Mouse (Mus musculus) kidney, adult 2 months (tissue): Measurements from ENCODE around the gene Tbx20.

Experiments used
- CTCF ChIP-seq: fragments of 200-500 bp; conservative IDR thresholded peaks from 2 replicates; pipeline ENCODE4 v1.5.1; 2011; ENCODE audit warnings: low read depth, mild to moderate bottlenecking, control low read depth, low read length, moderate library complexity, mixed read lengths; ENCODE audit not compliant: insufficient read depth, insufficient read length
- POLR2A ChIP-seq: fragments of 200-500 bp; IDR thresholded peaks from one replicate; pipeline ENCODE4 v1.6.1; 2011; ENCODE audit warnings: low read depth, low read length, control low read depth

DNA sequence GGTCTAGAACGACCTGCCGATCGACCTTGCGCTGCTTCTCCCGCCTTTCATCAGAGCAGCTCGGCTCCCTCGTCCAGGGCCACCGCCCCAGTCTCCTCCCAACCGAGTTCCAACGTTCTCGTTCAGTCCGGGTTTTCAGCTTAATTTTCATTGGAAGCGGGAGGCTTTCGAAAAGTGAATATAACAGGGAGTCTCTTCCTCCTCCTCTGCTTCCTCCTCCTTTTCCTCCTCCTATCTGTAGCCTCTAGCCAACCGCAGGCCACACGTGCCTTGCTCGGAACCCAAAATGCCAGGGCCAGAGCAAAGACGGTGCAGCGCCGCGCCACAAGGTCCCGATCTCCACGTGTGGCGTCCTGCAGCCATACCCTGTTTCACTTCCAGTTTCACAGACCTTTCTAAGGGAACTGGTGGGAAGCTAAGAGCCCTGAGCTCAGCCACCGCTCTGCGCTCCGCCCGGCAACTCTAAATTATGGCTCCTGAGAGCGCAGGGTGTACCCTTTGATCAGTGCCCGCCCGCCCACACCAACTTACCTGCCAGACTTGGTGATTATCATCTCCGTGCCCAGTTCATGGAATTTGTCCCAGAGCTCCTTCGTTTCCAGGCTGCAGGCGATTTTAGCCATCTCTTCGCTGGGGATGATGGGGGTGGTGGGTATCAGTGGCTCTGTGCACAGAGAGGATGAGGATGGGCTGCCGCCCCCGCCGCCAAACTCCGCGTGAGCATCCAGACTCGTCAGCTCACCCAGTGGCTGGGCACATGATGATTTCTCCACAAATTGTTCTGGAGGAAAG is 3.8 kb downstream of the Tbx20 start:
- TF ChIP-seq POLR2A (no peak), CTCF (no peak)
